Mouse (Mus musculus) hindbrain, postnatal 0 days (tissue): ENCODE results near the gene Vamp1. TPM values are rescaled to one million over a fixed set of nuclear protein-coding genes. Genes with fewer than 3 reads are reported as not detected.

Source experiments
- ATAC-seq: fragments of 200-750 bp; cut with Nextera tagmentation; 2 replicates; pipeline ENCODE4 v1.8.0; 2017; ENCODE audit warnings: mild to moderate bottlenecking, moderate TSS enrichment, moderate library complexity
- DNase-seq: peaks from one replicate; pipeline ENCODE4 v3.0.0-alpha.2; 2015; ENCODE audit warnings: low spot score
- H3K27ac ChIP-seq: fragments of 300-500 bp; sonication (generic); 2 replicates; pipeline ENCODE4 v1.5.1; 2014; ENCODE audit warnings: mild to moderate bottlenecking
- H3K27me3 ChIP-seq: fragments of 300-500 bp; sonication (generic); 2 replicates; pipeline ENCODE4 v1.6.1; 2014; ENCODE audit warnings: low read length, mixed read lengths; ENCODE audit not compliant: insufficient read depth
- H3K36me3 ChIP-seq: fragments of 300-500 bp; sonication (generic); 2 replicates; pipeline ENCODE4 v1.6.1; 2014; ENCODE audit warnings: low read length, mixed read lengths; ENCODE audit not compliant: insufficient read depth
- H3K4me1 ChIP-seq: fragments of 300-500 bp; sonication (generic); 2 replicates; pipeline ENCODE4 v1.6.1; 2014; ENCODE audit warnings: antibody characterized with exemption, low read length, mixed read lengths; ENCODE audit not compliant: insufficient read depth
- H3K4me2 ChIP-seq: fragments of 300-500 bp; sonication (generic); 2 replicates; pipeline ENCODE4 v1.6.1; 2014; ENCODE audit warnings: low read depth, mild to moderate bottlenecking, low read length, moderate library complexity, mixed read lengths
- H3K4me3 ChIP-seq: fragments of 300-500 bp; sonication (generic); 2 replicates; pipeline ENCODE4 v1.5.1; 2014; ENCODE audit warnings: low read length
- H3K9ac ChIP-seq: fragments of 300-500 bp; sonication (generic); replicated peaks from 2 replicates; pipeline ENCODE4 v1.6.1; 2014; ENCODE audit warnings: mild to moderate bottlenecking, low read length, moderate library complexity, mixed read lengths
- H3K9me3 ChIP-seq: fragments of 300-500 bp; sonication (generic); 2 replicates; pipeline ENCODE4 v1.6.1; 2016; ENCODE audit warnings: low read length, mixed read lengths
- CTCF ChIP-seq: IDR thresholded peaks from 2 replicates; pipeline ENCODE4 v1.5.1; 2016; ENCODE audit warnings: antibody characterized with exemption, control low read depth, low read depth
- WGBS: fragments of 180-500 bp; shearing (Covaris S2); extraction: QIAGEN DNeasy Blood & Tissue Kit; methylation state at CpG from one replicate; pipeline ENCODE4 v1.1.7; 2014; 5-methylcytosine and 5-hydroxymethylcytosine counted together
- polyA plus RNA-seq: library from polyadenylated mRNA; unstranded; fragments of >200 nt; fragmentation: Nextera tagmentation; extraction: Ambion mirVana; gene quantifications from 2 replicates; pipeline ENCODE4 v1.2.1, GENCODE M21; 2015
- total RNA-seq: library from RNA; depleted of rRNA; stranded (reverse); fragments of >200 nt; gene quantifications from 2 replicates; pipeline ENCODE4 v1.2.3, GENCODE M21; 2014

Vamp1 gene
- total and polyA plus RNA-seq, 2 experiments from 2014 or later, result 74.6 to 85.3 TPM

- DNase-seq (no peak), ATAC-seq (no peak)
- Histone ChIP-seq H3K27me3 (no peaks in the 10 kb centered on the region; the same call in 1 of the 2 replicates), H3K36me3 (no peaks in the 10 kb centered on the region), H3K27ac (no peak overlapping the region), H3K4me3 (no peak overlapping the region), H3K9me3 (no peaks in the 10 kb centered on the region), H3K9ac (no peak overlapping the region), H3K4me1 (peaks cover 6% of the 10 kb centered on the region), H3K4me2 (no peak overlapping the region)
- WGBS, result 57% methylated on average over 2 of the region's 2 CpGs
- no peak for TF ChIP-seq CTCF
These were observed 2.7 kb upstream of the Vamp1 start for GRCm38 (mm10) chr6:125212621-125213020.

- Histone ChIP-seq H3K9me3 (no peaks in the 10 kb centered on the region), H3K4me2 (no peak overlapping the region), H3K36me3 (no peaks in the 10 kb centered on the region), H3K27me3 (no peaks in the 10 kb centered on the region; the same call in 1 of the 2 replicates), H3K27ac (no peak overlapping the region), H3K4me1 (peaks cover 6% of the 10 kb centered on the region), H3K9ac (no peak overlapping the region), H3K4me3 (no peak overlapping the region)
- DNase-seq, result no peak
- TF ChIP-seq CTCF, result no peak
- no peak for ATAC-seq
- 79% methylated on average over 6 of the region's 6 CpGs for WGBS
These were observed 2.2 kb upstream of the Vamp1 start for GRCm38 (mm10) chr6:125213129-125213528.

GRCm38 (mm10) chr6:125213715-125214114, 1.6 kb upstream of the Vamp1 start:
- no peak for TF ChIP-seq CTCF
- Histone ChIP-seq H3K4me1 (peaks cover 6% of the 10 kb centered on the region), H3K4me3 (no peak overlapping the region), H3K27ac (no peak overlapping the region), H3K9ac (no peak overlapping the region), H3K36me3 (no peaks in the 10 kb centered on the region), H3K9me3 (no peaks in the 10 kb centered on the region), H3K27me3 (no peaks in the 10 kb centered on the region; the same call in 1 of the 2 replicates), H3K4me2 (no peak overlapping the region)
- 79% methylated on average over 6 of the region's 6 CpGs for WGBS
- ATAC-seq (no peak), DNase-seq (no peak)

DNA sequence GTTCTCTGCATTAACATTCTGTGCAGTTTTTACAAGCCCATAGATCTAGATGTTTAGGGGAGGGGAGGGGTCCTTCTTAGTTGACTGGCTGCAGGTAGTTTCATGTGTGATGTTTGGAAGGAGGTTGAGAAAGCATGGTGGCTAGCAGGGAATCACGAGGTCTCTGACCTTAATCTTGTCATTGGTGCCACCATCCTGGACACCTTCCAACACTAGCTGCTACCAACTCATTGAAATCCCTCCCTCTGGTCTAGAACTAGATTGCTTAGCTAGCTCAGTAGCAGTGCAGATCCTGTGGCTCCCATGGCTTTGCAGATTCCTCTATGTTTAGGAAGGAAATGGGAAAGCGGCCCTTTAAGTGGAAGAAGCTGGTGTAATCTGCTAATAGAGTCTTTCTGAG, 1.5 kb downstream of the Vamp1 start:
- no peak for TF ChIP-seq CTCF
- no peaks in the 10 kb centered on the region for H3K36me3 ChIP-seq
- no peaks in the 10 kb centered on the region for H3K9me3 ChIP-seq
- no peaks in the 10 kb centered on the region; the same call in 1 of the 2 replicates for H3K27me3 ChIP-seq
- no peak for DNase-seq
- peak overlapping the region; percentile 94 for H3K4me2 ChIP-seq
- H3K27ac ChIP-seq, result no peak overlapping the region
- H3K4me1 ChIP-seq, result peaks cover 6% of the 10 kb centered on the region
- no peak overlapping the region for H3K4me3 ChIP-seq
- no peak overlapping the region for H3K9ac ChIP-seq
- WGBS, result 71% methylated on average over 2 of the region's 2 CpGs
- no peak for ATAC-seq

- Histone ChIP-seq H3K27me3 (no peaks in the 10 kb centered on the region; the same call in 1 of the 2 replicates), H3K4me2 (no peak overlapping the region), H3K36me3 (no peaks in the 10 kb centered on the region), H3K9ac (no peak overlapping the region), H3K4me3 (no peak overlapping the region), H3K27ac (no peak overlapping the region), H3K4me1 (peaks cover 6% of the 10 kb centered on the region), H3K9me3 (no peaks in the 10 kb centered on the region)
- no peak for TF ChIP-seq CTCF
- WGBS, result 83% methylated on average over 11 of the region's 11 CpGs
- DNase-seq (no peak), ATAC-seq (no peak)
These were observed 2.5 kb downstream of the Vamp1 start for GRCm38 (mm10) chr6:125217899-125218298.

DNA sequence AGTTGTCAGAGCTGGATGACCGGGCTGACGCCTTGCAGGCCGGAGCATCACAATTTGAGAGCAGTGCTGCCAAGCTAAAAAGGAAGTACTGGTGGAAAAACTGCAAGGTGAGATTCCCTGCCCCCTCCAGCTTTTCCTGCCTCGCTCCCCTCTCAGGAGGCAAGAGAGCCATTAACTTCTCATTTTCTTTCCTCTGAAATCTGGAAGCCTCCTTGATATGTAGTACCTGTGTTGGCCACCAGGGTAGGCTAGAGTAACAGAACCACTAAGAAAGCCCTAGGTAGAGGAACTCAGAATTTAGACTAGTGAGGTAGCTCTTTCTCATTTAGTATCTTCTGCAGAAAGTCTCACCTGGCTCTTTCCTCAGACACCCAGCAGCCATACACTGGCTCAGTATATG, 3.6 kb downstream of the Vamp1 start:
- WGBS, result 71% methylated on average over 4 of the region's 4 CpGs
- H3K27ac ChIP-seq, result no peak overlapping the region
- peak; percentile 88 for TF ChIP-seq CTCF
- peaks cover 6% of the 10 kb centered on the region for H3K4me1 ChIP-seq
- H3K27me3 ChIP-seq, result no peaks in the 10 kb centered on the region
- H3K9me3 ChIP-seq, result no peaks in the 10 kb centered on the region
- ATAC-seq (no peak), DNase-seq (peak; percentile 74)
- no peak overlapping the region for H3K4me2 ChIP-seq
- H3K9ac ChIP-seq, result no peak overlapping the region
- H3K36me3 ChIP-seq, result no peaks in the 10 kb centered on the region
- no peak overlapping the region for H3K4me3 ChIP-seq

DNA sequence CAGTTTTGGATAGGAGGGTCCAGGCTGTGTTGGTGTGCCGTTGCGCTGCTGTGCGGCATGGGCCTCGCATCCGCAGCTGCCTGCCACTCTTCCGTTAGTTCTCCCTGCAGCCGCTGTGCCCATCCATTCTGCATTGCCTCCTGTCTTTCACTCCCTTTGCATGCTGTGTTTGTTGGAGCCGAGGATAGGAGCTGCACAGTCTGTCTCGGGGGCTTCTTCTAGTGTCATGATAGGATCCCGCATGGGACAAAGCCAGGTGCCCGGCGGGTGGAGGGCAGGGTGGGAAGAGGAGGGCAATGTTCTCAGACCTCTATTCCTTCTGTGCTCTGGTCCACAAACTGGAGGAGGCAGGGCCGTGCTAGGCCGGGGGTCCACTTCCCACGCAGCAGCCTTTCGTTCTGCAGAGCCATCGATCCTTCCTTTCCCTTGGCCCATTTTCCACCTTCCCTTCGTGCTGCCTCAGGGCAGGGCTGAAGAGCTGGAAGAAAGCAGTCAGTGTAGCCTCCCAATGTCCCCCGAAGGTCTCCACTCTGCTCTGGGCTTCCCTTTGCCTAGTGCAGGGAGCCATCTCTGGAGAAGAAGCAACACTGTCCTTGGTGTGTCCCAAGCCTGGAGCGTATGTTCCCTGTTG, 5.9 kb downstream of the Vamp1 start:
- H3K27me3 ChIP-seq, result no peaks in the 10 kb centered on the region
- H3K4me1 ChIP-seq, result peaks cover 3% of the 10 kb centered on the region; the same call in 1 of the 2 replicates
- no peaks in the 10 kb centered on the region for H3K9me3 ChIP-seq
- H3K9ac ChIP-seq, result no peak overlapping the region
- 90% methylated on average over 20 of the region's 20 CpGs for WGBS
- H3K27ac ChIP-seq, result no peak overlapping the region
- no peak for TF ChIP-seq CTCF
- H3K4me3 ChIP-seq, result no peak overlapping the region
- H3K36me3 ChIP-seq, result no peaks in the 10 kb centered on the region
- ATAC-seq, result no peak
- no peak overlapping the region for H3K4me2 ChIP-seq
- DNase-seq, result no peak
